Mouse (Mus musculus): Measurements from ENCODE around the gene Crip3.

- no peak for TF ChIP-seq CTCF (IDR thresholded peaks at IDR 0.05)
- TF ChIP-seq EP300 (IDR thresholded peaks at IDR 0.05) = no peak
Measured at GRCm38 (mm10) chr17:46383294-46384060, 45.2 kb upstream of the Crip3 start, which contains the start of gene Zfp318.

Measured in lung, postnatal 0 days (tissue).